ENCODE assay signal across 9 mouse cellular contexts in genomic region chrX:68495144-68495493, GRCm38 (mm10).
DNase-seq lines count a peak whose midpoint lies in the region; TF ChIP-seq lines count a peak whose summit lies in the region.
"Had no signal": no experiment of that assay in that cellular context is flagged by ENCODE, and none has a peak within 500 bp of the region (broad histone marks: within the 10 kb centered on the region; RNA-seq: fewer than 3 reads in every experiment).

No protein-coding gene starts in this region.

- TF ChIP-seq EP300 in heart, adult 2 months (IDR thresholded peaks at IDR 0.05; ENCODE audit: insufficient read depth, low read depth, low read length): no peak

- WGBS in heart, adult 2 months: 18% methylated on average over 3 of the region's 3 CpGs
- WGBS in heart, embryonic 10.5 days: 24% methylated on average over 3 of the region's 3 CpGs

- no peaks in the 10 kb centered on the region for H3K27me3 ChIP-seq in heart, adult 2 months (ENCODE audit: control insufficient read depth, insufficient read depth, low read length)
- no peaks in the 10 kb centered on the region for H3K27me3 ChIP-seq in heart, embryonic 10.5 days (ENCODE audit: insufficient read depth, poor library complexity, severe bottlenecking)
- H3K27me3 ChIP-seq: liver, embryonic 15.5 days had no signal

- no peak overlapping the region for H3K9ac ChIP-seq in heart, adult 2 months (ENCODE audit: low read depth, low read length)
- H3K9ac ChIP-seq: liver, embryonic 15.5 days had no signal

- H3K9me3 ChIP-seq in heart, embryonic 10.5 days: no peaks in the 10 kb centered on the region
- H3K9me3 ChIP-seq: liver, embryonic 15.5 days had no signal

- DNase-seq in heart, adult 2 months: peak; percentile 36 to 76
- DNase-seq in heart, embryonic 10.5 days (ENCODE audit: low spot score): no peak
- DNase-seq in Muller cell, postnatal 12 days (ENCODE audit: inconsistent ontology term): peak; percentile 82
- DNase-seq in cerebellum, postnatal 25 days: peak; percentile 76 to 85
- peak; percentile 4 for DNase-seq in lung, postnatal 10 days
- DNase-seq in kidney, postnatal 25 days: no peak
- no peak for DNase-seq in thymus, postnatal 4 days
- DNase-seq in right cerebral cortex, postnatal 14 days: no peak

- no peaks in the 10 kb centered on the region for H3K36me3 ChIP-seq in heart, adult 2 months (ENCODE audit: control insufficient read depth, insufficient read depth, low read length)
- H3K36me3 ChIP-seq in heart, embryonic 10.5 days: no peaks in the 10 kb centered on the region
- H3K36me3 ChIP-seq: liver, embryonic 15.5 days had no signal

- intact Hi-C loops in heart, adult 2 months (cut with DNase I): no loop called here

- peaks cover 3% of the 10 kb centered on the region for H3K4me1 ChIP-seq in heart, adult 2 months (ENCODE audit: control insufficient read depth, insufficient read depth, low read length)
- no peaks in the 10 kb centered on the region for H3K4me1 ChIP-seq in heart, embryonic 10.5 days
- H3K4me1 ChIP-seq: liver, embryonic 15.5 days had no signal

- TF ChIP-seq POLR2A in heart, adult 2 months (IDR thresholded peaks at IDR 0.05; ENCODE audit: insufficient read depth, low read depth, low read length): no peak

- H3K4me3 ChIP-seq in heart, adult 2 months: no peak overlapping the region
- no peak overlapping the region for H3K4me3 ChIP-seq in heart, embryonic 10.5 days
- H3K4me3 ChIP-seq: liver, embryonic 15.5 days had no signal

- H3K27ac ChIP-seq in heart, adult 2 months: no peak overlapping the region
- H3K27ac ChIP-seq in heart, embryonic 10.5 days: no peak overlapping the region
- H3K27ac ChIP-seq: liver, embryonic 15.5 days had no signal

- no peaks in the 10 kb centered on the region for H3K79me2 ChIP-seq in heart, adult 2 months (replicated peaks; ENCODE audit: control insufficient read depth, insufficient read depth, low read length)

- no peak for TF ChIP-seq CTCF in heart, adult 2 months (IDR thresholded peaks at IDR 0.05)

Comparison
In these comparisons a context has a peak if more than half of its experiments do, and no peak if none do; other contexts are left out.
1. DNase-seq: peak in heart, adult 2 months (2 of 2), Muller cell, postnatal 12 days (single experiment), cerebellum, postnatal 25 days (2 of 2) and lung, postnatal 10 days (single experiment); none in heart, embryonic 10.5 days (single experiment), kidney, postnatal 25 days (0 of 2), thymus, postnatal 4 days (single experiment) and right cerebral cortex, postnatal 14 days (single experiment).